Mouse (Mus musculus) CH12F3 (cell line): Measurements from ENCODE around the gene Knop1.

Source experiments
- in situ Hi-C: fragments of 300-500 bp; cut with MboI; formaldehyde crosslinking; loops from 2 replicates; pipeline ENCODE4 v1.14.3; 2020; ENCODE audit warnings: low sequenced_read_pairs

The Knop1 gene

GRCm38 (mm10) chr7:118800112-118800734 is 55.8 kb downstream of the Knop1 start:
- in situ Hi-C loops = no loop called here

- in situ Hi-C loops = no loop called here
Observed at GRCm38 (mm10) chr7:118798105-118798570, 57.9 kb downstream of the Knop1 start.

DNA sequence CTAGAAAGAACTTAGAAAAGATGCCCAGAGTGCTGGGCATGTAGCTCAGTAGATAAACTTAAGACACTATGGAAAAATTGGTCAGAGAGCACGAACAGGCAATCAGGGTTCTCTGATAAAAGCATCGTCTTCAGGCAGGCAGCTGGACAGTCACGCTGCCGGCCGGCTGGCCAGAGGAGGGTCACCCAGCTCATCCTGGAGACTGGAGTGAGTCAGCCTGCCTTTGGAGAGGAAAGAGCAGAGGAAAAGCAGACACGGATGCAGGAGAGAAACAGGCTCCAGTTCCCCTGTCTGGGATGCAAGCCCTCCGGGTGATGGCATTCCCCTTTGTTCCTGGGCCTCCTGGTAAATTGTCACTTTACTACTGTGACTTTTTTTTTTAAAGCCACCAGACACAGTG is 58.5 kb downstream of the Knop1 start:
- in situ Hi-C loops = no loop called here

DNA sequence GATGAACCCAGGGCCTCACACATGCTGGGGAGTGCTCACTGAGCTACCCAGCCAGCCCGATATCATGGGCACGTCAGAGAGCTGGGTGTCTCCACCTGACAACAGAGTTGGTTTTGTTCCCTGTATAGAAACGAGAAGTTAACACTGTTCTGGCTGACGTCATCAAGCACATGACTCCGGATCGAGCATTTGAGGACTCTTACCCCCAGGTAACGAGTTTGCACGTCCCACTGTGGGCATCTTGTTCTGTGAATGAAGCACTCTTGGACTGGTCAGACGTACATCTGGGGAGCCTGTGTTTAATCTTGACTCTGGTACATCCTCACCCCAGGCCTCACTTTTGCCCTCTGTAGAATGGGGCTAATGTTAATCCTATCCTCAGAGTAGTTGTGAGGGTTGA is 59.2 kb downstream of the Knop1 start:
- in situ Hi-C loops = no loop called here

GRCm38 (mm10) chr7:118795779-118796178 is 60.3 kb downstream of the Knop1 start:
- in situ Hi-C loops = no loop called here

DNA sequence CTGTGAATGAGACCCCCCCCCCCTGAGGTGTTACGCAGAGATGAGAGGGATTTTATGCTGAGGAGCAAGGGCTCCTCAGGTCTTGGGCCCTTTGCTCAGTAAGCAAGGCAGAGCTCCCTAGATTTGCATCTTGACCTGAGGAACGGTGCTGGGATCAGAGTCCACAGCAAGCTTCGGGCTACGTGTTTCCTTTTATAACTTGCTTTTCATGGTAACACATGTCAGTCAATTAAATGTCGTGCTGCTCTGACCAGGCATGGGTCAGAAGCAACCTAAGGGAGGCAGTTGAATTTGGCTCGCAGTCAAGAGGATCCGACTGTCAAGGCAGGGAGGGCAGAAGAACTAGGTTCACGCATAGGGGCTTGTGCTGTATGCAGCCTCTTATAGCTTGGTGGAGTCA is 62.2 kb downstream of the Knop1 start:
- in situ Hi-C loops = no loop called here
